Mouse (Mus musculus) limb, embryonic 11.5 days (tissue): ENCODE data around the gene Cnmd. TPM values are rescaled to one million over a fixed set of nuclear protein-coding genes. Genes with fewer than 3 reads are reported as not detected.

Experiments
- ATAC-seq: fragments of 200-750 bp; cut with Nextera tagmentation; 2 replicates; pipeline ENCODE4 v1.8.0; 2017; ENCODE audit warnings: low read depth; ENCODE audit not compliant: insufficient number of reproducible peaks, low FRiP score, low TSS enrichment
- DNase-seq: peaks from one replicate; pipeline ENCODE4 v3.0.0-alpha.2; 2015; ENCODE audit warnings: low spot score
- H3K27ac ChIP-seq: fragments of 300-500 bp; sonication (generic); replicated peaks from 2 replicates; pipeline ENCODE4 v1.5.1; 2014; ENCODE audit warnings: low read depth, mild to moderate bottlenecking, low read length
- H3K27me3 ChIP-seq: fragments of 300-500 bp; sonication (generic); 2 replicates; pipeline ENCODE4 v1.6.1; 2014; ENCODE audit warnings: mild to moderate bottlenecking, low read length, mixed read lengths; ENCODE audit not compliant: control insufficient read depth, insufficient read depth
- H3K36me3 ChIP-seq: fragments of 300-500 bp; sonication (generic); 2 replicates; pipeline ENCODE4 v1.6.1; 2014; ENCODE audit warnings: mild to moderate bottlenecking, low read length, moderate library complexity, mixed read lengths; ENCODE audit not compliant: control insufficient read depth, insufficient read depth
- H3K4me1 ChIP-seq: fragments of 300-500 bp; sonication (generic); 2 replicates; pipeline ENCODE4 v1.6.1; 2014; ENCODE audit warnings: low read length, mixed read lengths; ENCODE audit not compliant: control insufficient read depth, insufficient read depth
- H3K4me2 ChIP-seq: fragments of 300-500 bp; sonication (generic); 2 replicates; pipeline ENCODE4 v1.6.1; 2014; ENCODE audit warnings: low read depth, mild to moderate bottlenecking, moderate library complexity; ENCODE audit not compliant: severe bottlenecking
- H3K4me3 ChIP-seq: fragments of 300-500 bp; sonication (generic); 2 replicates; pipeline ENCODE4 v1.5.1; 2014; ENCODE audit warnings: low read depth, low read length
- H3K9ac ChIP-seq: fragments of 300-500 bp; sonication (generic); 2 replicates; pipeline ENCODE4 v1.6.1; 2014; ENCODE audit warnings: mild to moderate bottlenecking, low read length
- H3K9me3 ChIP-seq: fragments of 300-500 bp; sonication (generic); 2 replicates; pipeline ENCODE4 v1.6.1; 2016; ENCODE audit warnings: low read length; ENCODE audit not compliant: control insufficient read depth
- WGBS: fragments of 180-500 bp; shearing (Covaris S2); extraction: QIAGEN DNeasy Blood & Tissue Kit; methylation state at CpG from one replicate; pipeline ENCODE4 v1.1.7; 2014; 5-methylcytosine and 5-hydroxymethylcytosine counted together
- polyA plus RNA-seq: library from polyadenylated mRNA; unstranded; fragments of >200 nt; fragmentation: Nextera tagmentation; extraction: Ambion mirVana; gene quantifications from 2 replicates; pipeline ENCODE4 v1.2.1, GENCODE M21; 2014

The Cnmd gene
- polyA plus RNA-seq, 1 experiment from 2014 or later = 15.2 TPM

- no peak overlapping the region for H3K4me3 ChIP-seq
Measured at GRCm38 (mm10) chr14:79621143-79621542, 40.8 kb downstream of the Cnmd start.

GRCm38 (mm10) chr14:79619802-79620201, 42.2 kb downstream of the Cnmd start:
- Histone ChIP-seq H3K36me3 (peaks cover 4% of the 10 kb centered on the region; the same call in 1 of the 2 replicates), H3K9ac (no peak overlapping the region), H3K27ac (no peak overlapping the region), H3K27me3 (no peaks in the 10 kb centered on the region), H3K4me1 (no peaks in the 10 kb centered on the region), H3K4me3 (no peak overlapping the region), H3K9me3 (no peaks in the 10 kb centered on the region), H3K4me2 (no peak overlapping the region)
- WGBS = 95% methylated on average over 7 of the region's 7 CpGs
- DNase-seq = no peak
- ATAC-seq = no peak

More at GRCm38 (mm10) chr14:79621143-79621542, 40.8 kb downstream of the Cnmd start:
- no peaks in the 10 kb centered on the region for H3K9me3 ChIP-seq
- no peaks in the 10 kb centered on the region for H3K4me1 ChIP-seq
- ATAC-seq (no peak), DNase-seq (no peak)
- no peak overlapping the region for H3K4me2 ChIP-seq
- H3K27ac ChIP-seq = no peak overlapping the region
- H3K9ac ChIP-seq = no peak overlapping the region
- H3K36me3 ChIP-seq = peaks cover 9% of the 10 kb centered on the region; the same call in 1 of the 2 replicates
- H3K27me3 ChIP-seq = no peaks in the 10 kb centered on the region
- WGBS = 90% methylated on average over 3 of the region's 3 CpGs

- H3K4me2 ChIP-seq = no peak overlapping the region
- no peaks in the 10 kb centered on the region for H3K4me1 ChIP-seq
- no peak overlapping the region for H3K4me3 ChIP-seq
- WGBS = 89% methylated on average over 8 of the region's 8 CpGs
- H3K9ac ChIP-seq = no peak overlapping the region
- no peaks in the 10 kb centered on the region for H3K27me3 ChIP-seq
- DNase-seq (no peak), ATAC-seq (no peak)
- H3K9me3 ChIP-seq = no peaks in the 10 kb centered on the region
- H3K27ac ChIP-seq = no peak overlapping the region
- peaks cover 10% of the 10 kb centered on the region; the same call in 1 of the 2 replicates for H3K36me3 ChIP-seq
Measured at GRCm38 (mm10) chr14:79617121-79617828, 44.7 kb downstream of the Cnmd start.

- WGBS = 96% methylated on average over 6 of the region's 6 CpGs
- Histone ChIP-seq H3K9me3 (no peaks in the 10 kb centered on the region), H3K27me3 (no peaks in the 10 kb centered on the region), H3K4me3 (no peak overlapping the region), H3K4me2 (no peak overlapping the region), H3K4me1 (no peaks in the 10 kb centered on the region), H3K27ac (no peak overlapping the region), H3K9ac (no peak overlapping the region), H3K36me3 (peaks cover 10% of the 10 kb centered on the region)
- DNase-seq (no peak), ATAC-seq (no peak)
Measured at GRCm38 (mm10) chr14:79608286-79608685, 53.7 kb downstream of the Cnmd start.

GRCm38 (mm10) chr14:79607352-79607751, 54.6 kb downstream of the Cnmd start:
- Histone ChIP-seq H3K4me1 (no peaks in the 10 kb centered on the region), H3K4me2 (no peak overlapping the region), H3K9ac (no peak overlapping the region), H3K9me3 (no peaks in the 10 kb centered on the region), H3K36me3 (peaks cover 10% of the 10 kb centered on the region), H3K27ac (no peak overlapping the region), H3K27me3 (no peaks in the 10 kb centered on the region), H3K4me3 (no peak overlapping the region)
- ATAC-seq (no peak), DNase-seq (no peak)
- WGBS = 96% methylated on average over 4 of the region's 4 CpGs

GRCm38 (mm10) chr14:79606867-79607266, 55.1 kb downstream of the Cnmd start:
- no peak overlapping the region for H3K9ac ChIP-seq
- no peaks in the 10 kb centered on the region for H3K27me3 ChIP-seq
- no peak overlapping the region for H3K4me2 ChIP-seq
- no peak overlapping the region for H3K27ac ChIP-seq
- ATAC-seq = no peak
- H3K4me3 ChIP-seq = no peak overlapping the region
- peaks cover 10% of the 10 kb centered on the region for H3K36me3 ChIP-seq
- WGBS = 93% methylated on average over 3 of the region's 3 CpGs
- no peak for DNase-seq
- no peaks in the 10 kb centered on the region for H3K4me1 ChIP-seq
- H3K9me3 ChIP-seq = no peaks in the 10 kb centered on the region

GRCm38 (mm10) chr14:79606392-79606791, 55.6 kb downstream of the Cnmd start:
- WGBS = 93% methylated on average over 6 of the region's 6 CpGs
- no peak for DNase-seq
- Histone ChIP-seq H3K4me1 (no peaks in the 10 kb centered on the region), H3K9me3 (no peaks in the 10 kb centered on the region), H3K4me2 (no peak overlapping the region), H3K27me3 (no peaks in the 10 kb centered on the region), H3K36me3 (peaks cover 7% of the 10 kb centered on the region; the same call in 1 of the 2 replicates), H3K27ac (no peak overlapping the region), H3K9ac (no peak overlapping the region), H3K4me3 (no peak overlapping the region)
- ATAC-seq = no peak

GRCm38 (mm10) chr14:79605881-79606280, 56.1 kb downstream of the Cnmd start:
- no peaks in the 10 kb centered on the region for H3K27me3 ChIP-seq
- ATAC-seq (no peak), DNase-seq (no peak)
- H3K4me1 ChIP-seq = no peaks in the 10 kb centered on the region
- H3K4me2 ChIP-seq = no peak overlapping the region
- WGBS = 94% methylated on average over 2 of the region's 2 CpGs
- no peak overlapping the region for H3K4me3 ChIP-seq
- peaks cover 7% of the 10 kb centered on the region; the same call in 1 of the 2 replicates for H3K36me3 ChIP-seq
- no peak overlapping the region for H3K9ac ChIP-seq
- H3K27ac ChIP-seq = no peak overlapping the region
- H3K9me3 ChIP-seq = no peaks in the 10 kb centered on the region

GRCm38 (mm10) chr14:79596602-79597001, 65.4 kb downstream of the Cnmd start:
- Histone ChIP-seq H3K9me3 (no peaks in the 10 kb centered on the region), H3K4me1 (no peaks in the 10 kb centered on the region), H3K36me3 (peaks cover 2% of the 10 kb centered on the region; the same call in 1 of the 2 replicates), H3K9ac (no peak overlapping the region), H3K27ac (no peak overlapping the region), H3K4me2 (no peak overlapping the region), H3K27me3 (no peaks in the 10 kb centered on the region), H3K4me3 (no peak overlapping the region)
- 93% methylated on average over 4 of the region's 4 CpGs for WGBS
- DNase-seq (no peak), ATAC-seq (no peak)
